Mouse (Mus musculus): ENCODE results near the gene Itgbl1.

Gene Itgbl1

DNA sequence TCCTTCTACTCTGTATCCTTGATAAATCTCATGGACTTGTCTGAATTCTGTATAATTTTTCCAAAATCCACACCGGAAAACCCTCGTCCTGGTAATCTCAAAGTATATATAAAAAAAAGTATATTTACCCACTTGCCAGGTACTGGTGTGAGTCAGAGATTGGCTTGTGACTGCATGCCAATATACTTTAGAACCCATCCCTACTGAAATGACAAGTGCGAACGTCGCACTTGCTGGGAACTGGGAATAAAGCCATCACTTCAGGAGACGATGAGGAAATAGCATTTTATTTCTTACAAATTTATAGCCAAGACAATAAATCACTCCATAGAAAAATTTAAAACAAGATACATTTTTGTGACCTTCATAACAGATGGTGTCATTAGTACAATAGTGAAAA is 308.2 kb downstream of the Itgbl1 start:
- DNase-seq (ENCODE audit: low read depth, low spot score), result no peak

DNA sequence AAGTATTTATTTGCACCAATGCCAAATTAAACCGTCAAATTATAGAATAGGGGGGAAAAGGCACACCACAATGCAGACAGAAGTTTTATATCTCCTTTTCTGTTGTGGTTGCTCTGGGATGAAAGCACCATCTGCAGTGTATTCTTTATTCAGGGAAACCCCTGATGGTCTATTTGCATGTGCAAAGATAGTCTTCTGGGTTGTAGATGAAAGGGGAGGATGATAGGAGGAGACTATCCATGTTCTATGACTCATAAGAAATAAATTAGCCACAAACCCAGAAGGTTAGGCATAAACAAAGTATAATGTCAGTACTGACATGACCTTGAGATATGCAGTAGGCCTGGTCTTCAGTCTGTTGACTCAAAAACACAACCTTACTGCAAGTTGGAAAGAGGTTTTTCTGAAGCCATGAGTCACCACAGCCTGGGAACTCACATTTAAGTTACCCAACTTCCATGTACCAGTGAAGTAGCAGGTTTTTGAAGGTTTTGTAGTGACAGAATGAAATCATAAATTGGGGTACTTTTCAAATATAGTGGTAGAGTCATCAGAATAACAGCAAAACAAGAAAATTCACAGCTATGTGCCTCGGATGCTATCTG is 330.9 kb downstream of the Itgbl1 start:
- no peak for DNase-seq (ENCODE audit: low read depth, low spot score)
